Mouse (Mus musculus) intestine, embryonic 16.5 days (tissue): Measurements from ENCODE around the gene Rnf215. TPM values are rescaled to one million over a fixed set of nuclear protein-coding genes. Genes with fewer than 3 reads are reported as not detected.
A peak's percentile ranks its signal among the peaks of the same experiment; 100 is the strongest.

Source experiments
- ATAC-seq: fragments of 200-750 bp; cut with Nextera tagmentation; 2 replicates; pipeline ENCODE4 v1.8.0; 2017; ENCODE audit warnings: moderate TSS enrichment, moderate library complexity
- H3K27ac ChIP-seq: fragments of 300-500 bp; sonication (generic); 2 replicates; pipeline ENCODE4 v1.5.1; 2014; ENCODE audit warnings: mild to moderate bottlenecking, low read length
- H3K27me3 ChIP-seq: fragments of 300-500 bp; sonication (generic); replicated peaks from 2 replicates; pipeline ENCODE4 v1.6.1; 2014; ENCODE audit warnings: low read length, control low read depth, mixed read lengths; ENCODE audit not compliant: control insufficient read depth, insufficient read depth
- H3K36me3 ChIP-seq: fragments of 300-500 bp; sonication (generic); 2 replicates; pipeline ENCODE4 v1.6.1; 2014; ENCODE audit warnings: low read length, control low read depth; ENCODE audit not compliant: control insufficient read depth, insufficient read depth
- H3K4me1 ChIP-seq: fragments of 300-500 bp; sonication (generic); 2 replicates; pipeline ENCODE4 v1.6.1; 2014; ENCODE audit warnings: low read length, control low read depth, mixed read lengths; ENCODE audit not compliant: control insufficient read depth, insufficient read depth
- H3K4me2 ChIP-seq: fragments of 300-500 bp; sonication (generic); 2 replicates; pipeline ENCODE4 v1.6.1; 2014; ENCODE audit warnings: low read depth, low read length, control low read depth
- H3K4me3 ChIP-seq: fragments of 300-500 bp; sonication (generic); 2 replicates; pipeline ENCODE4 v1.5.1; 2014; ENCODE audit warnings: mild to moderate bottlenecking, low read length
- H3K9ac ChIP-seq: fragments of 300-500 bp; sonication (generic); 2 replicates; pipeline ENCODE4 v1.6.1; 2014; ENCODE audit warnings: low read depth, low read length
- H3K9me3 ChIP-seq: fragments of 300-500 bp; sonication (generic); 2 replicates; pipeline ENCODE4 v1.6.1; 2016; ENCODE audit warnings: low read length, control low read depth; ENCODE audit not compliant: control insufficient read depth
- WGBS: fragments of 180-500 bp; shearing (Covaris S2); extraction: QIAGEN DNeasy Blood & Tissue Kit; methylation state at CpG from one replicate; pipeline ENCODE4 v1.1.7; 2014; 5-methylcytosine and 5-hydroxymethylcytosine counted together
- polyA plus RNA-seq: library from polyadenylated mRNA; unstranded; fragments of >200 nt; fragmentation: Nextera tagmentation; extraction: Ambion mirVana; gene quantifications from 2 replicates; pipeline ENCODE4 v1.2.1, GENCODE M21; 2015

The Rnf215 gene
- polyA plus RNA-seq, 1 experiment from 2014 or later, result 19.2 TPM

GRCm38 (mm10) chr11:4153694-4154093, 18.7 kb downstream of the Rnf215 start:
- Histone ChIP-seq H3K9me3 (no peaks in the 10 kb centered on the region), H3K36me3 (no peaks in the 10 kb centered on the region), H3K27ac (no peak overlapping the region), H3K4me2 (no peak overlapping the region), H3K9ac (no peak overlapping the region), H3K4me1 (no peaks in the 10 kb centered on the region), H3K4me3 (no peak overlapping the region), H3K27me3 (no peaks in the 10 kb centered on the region)
- 89% methylated on average over 7 of the region's 7 CpGs for WGBS
- ATAC-seq, result no peak

DNA sequence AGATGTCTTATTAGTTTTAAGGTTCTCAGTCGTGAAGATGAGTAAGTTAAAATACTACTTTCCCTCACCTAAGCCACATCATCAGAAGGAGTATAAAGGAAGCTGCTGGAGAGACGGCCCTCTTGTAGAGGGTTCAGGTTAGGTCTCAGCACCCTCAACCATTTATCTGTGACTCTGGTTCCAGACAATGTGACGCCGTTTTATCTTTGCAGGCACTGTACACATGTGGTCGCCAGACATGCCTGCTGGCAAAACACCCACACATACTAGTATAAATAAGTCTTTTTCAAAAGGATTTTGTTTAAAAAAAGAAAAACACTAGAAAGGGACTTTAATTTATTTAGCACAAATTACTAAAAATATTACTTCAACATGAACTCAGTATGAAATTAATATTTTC, 20.6 kb downstream of the Rnf215 start:
- no peak for ATAC-seq
- 77% methylated on average over 5 of the region's 5 CpGs for whole genome bisulfite sequencing
- no peaks in the 10 kb centered on the region for H3K27me3 ChIP-seq
- no peak overlapping the region for H3K4me2 ChIP-seq
- H3K9me3 ChIP-seq, result no peaks in the 10 kb centered on the region
- no peaks in the 10 kb centered on the region for H3K36me3 ChIP-seq
- H3K9ac ChIP-seq, result no peak overlapping the region
- H3K4me3 ChIP-seq, result no peak overlapping the region
- H3K4me1 ChIP-seq, result 0 out of 2 replicates have a peak, but pooled peaks cover 10% of the 10 kb centered on the region
- no peak overlapping the region for H3K27ac ChIP-seq

DNA sequence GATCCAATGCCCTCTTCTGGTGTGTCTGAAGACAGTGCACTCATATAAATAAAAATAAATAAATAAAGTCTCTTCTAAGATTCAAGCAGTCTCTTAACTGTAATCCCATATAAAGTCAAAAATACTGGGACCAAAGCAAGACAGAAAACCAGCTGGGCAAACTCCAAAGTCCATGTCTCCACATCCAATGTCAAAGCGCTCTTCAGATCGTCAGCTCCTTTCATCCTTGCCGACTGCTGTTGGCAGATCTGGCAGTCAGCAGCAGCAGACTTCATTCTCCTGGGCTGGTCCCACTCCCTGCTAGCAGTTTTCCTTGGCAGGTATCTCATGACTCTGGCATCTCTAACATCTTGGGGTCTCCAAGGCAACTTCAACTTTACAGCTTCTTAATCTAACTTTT, 23.7 kb downstream of the Rnf215 start:
- 83% methylated on average over 3 of the region's 3 CpGs for WGBS

GRCm38 (mm10) chr11:4159808-4160708, 25.1 kb downstream of the Rnf215 start, which contains the start of the genes Ccdc157 and Sf3a1:
Ccdc157 (minus strand) TSS chr11:4160293.
Sf3a1 (plus strand) TSS chr11:4160350.
- peak within 1 kb of the TSS; percentile 86 for H3K4me3 ChIP-seq
- H3K9me3 ChIP-seq, result no peaks in the 10 kb centered on the region
- H3K4me2 ChIP-seq, result peak within 1 kb of the TSS; percentile 94
- ATAC-seq, result peak; percentile 99
- H3K4me1 ChIP-seq, result peaks cover 24% of the 10 kb centered on the region
- 0 out of 2 replicates have a peak, but pooled peaks cover 8% of the 10 kb centered on the region for H3K36me3 ChIP-seq
- 1% methylated on average over 54 of the region's 54 CpGs for WGBS
- peak within 1 kb of the TSS; percentile 88 for H3K9ac ChIP-seq
- H3K27me3 ChIP-seq, result no peaks in the 10 kb centered on the region
- peak within 1 kb of the TSS; percentile 86 for H3K27ac ChIP-seq

More for the DNA sequence above, 23.7 kb downstream of the Rnf215 start:
- H3K4me1 ChIP-seq, result peaks cover 24% of the 10 kb centered on the region
- H3K36me3 ChIP-seq, result 0 out of 2 replicates have a peak, but pooled peaks cover 8% of the 10 kb centered on the region
- H3K4me3 ChIP-seq, result no peak overlapping the region
- no peak overlapping the region for H3K9ac ChIP-seq
- no peaks in the 10 kb centered on the region for H3K27me3 ChIP-seq
- H3K4me2 ChIP-seq, result no peak overlapping the region
- H3K9me3 ChIP-seq, result no peaks in the 10 kb centered on the region
- no peak overlapping the region for H3K27ac ChIP-seq
- no peak for ATAC-seq

DNA sequence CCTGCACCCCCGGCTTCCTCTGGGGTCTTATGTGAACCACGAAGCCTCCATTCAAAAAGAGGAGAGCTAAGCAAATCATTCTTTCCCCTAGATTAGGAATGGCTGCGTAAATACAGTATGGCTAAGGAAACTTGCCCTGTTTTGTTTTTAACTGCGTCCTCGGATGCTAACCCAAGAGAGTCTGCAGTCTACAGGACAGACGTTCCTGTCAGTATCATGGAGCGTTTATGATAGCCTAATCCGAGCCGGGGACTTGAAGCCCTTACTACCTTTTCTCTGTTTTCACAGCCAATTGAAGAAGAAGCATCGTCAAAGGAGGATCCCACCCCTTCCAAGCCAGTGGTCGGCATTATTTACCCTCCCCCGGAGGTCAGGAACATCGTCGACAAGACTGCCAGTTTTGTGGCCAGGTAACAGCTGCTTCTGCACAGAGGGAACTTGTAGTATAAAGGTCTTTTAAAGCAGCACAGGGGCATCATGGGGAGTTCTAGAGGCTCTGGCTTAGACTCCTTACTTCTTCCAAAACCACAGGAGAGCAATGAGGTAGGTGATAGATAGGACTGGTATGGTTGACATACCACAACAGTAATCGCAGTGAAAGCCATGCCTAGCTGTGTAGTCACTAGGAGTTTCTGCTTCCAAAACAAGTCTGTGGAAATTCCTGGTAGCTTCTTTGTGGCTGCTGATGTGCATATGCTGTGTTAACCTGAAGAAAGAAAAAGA, 25.9 kb downstream of the Rnf215 start:
- ATAC-seq, result no peak
- Histone ChIP-seq H3K4me1 (peaks cover 24% of the 10 kb centered on the region), H3K27me3 (no peaks in the 10 kb centered on the region), H3K9ac (peak overlapping the region; percentile 88), H3K9me3 (no peaks in the 10 kb centered on the region), H3K27ac (peak overlapping the region; percentile 86), H3K4me2 (peak overlapping the region; percentile 94), H3K36me3 (0 out of 2 replicates have a peak, but pooled peaks cover 8% of the 10 kb centered on the region), H3K4me3 (peak overlapping the region; percentile 86)
- 6% methylated on average over 15 of the region's 15 CpGs for WGBS

DNA sequence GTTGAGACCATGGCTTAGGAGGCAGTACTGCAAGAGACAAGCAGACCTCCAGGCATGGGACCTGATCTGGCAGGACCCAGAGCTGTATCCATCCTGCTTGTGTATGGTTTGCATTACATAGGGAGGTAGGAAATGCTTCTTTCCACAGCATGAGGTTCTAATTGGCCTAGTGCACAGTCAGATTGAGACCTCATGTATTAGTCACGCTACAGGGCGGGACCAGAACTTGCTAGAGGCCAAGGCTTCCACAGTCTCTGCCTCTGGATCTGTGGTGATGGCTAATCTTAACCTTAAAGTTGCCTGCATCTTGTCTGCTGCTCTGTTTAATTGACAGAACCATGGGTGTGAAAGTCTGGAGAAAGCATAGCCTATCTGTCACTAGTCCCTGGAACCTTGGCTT, 29.7 kb downstream of the Rnf215 start:
- WGBS, result 94% methylated on average over 2 of the region's 2 CpGs
- Histone ChIP-seq H3K4me2 (no peak overlapping the region), H3K27me3 (no peaks in the 10 kb centered on the region), H3K27ac (no peak overlapping the region), H3K4me3 (no peak overlapping the region), H3K9me3 (no peaks in the 10 kb centered on the region), H3K9ac (no peak overlapping the region), H3K36me3 (peaks cover 25% of the 10 kb centered on the region), H3K4me1 (peaks cover 16% of the 10 kb centered on the region)
- ATAC-seq, result no peak

DNA sequence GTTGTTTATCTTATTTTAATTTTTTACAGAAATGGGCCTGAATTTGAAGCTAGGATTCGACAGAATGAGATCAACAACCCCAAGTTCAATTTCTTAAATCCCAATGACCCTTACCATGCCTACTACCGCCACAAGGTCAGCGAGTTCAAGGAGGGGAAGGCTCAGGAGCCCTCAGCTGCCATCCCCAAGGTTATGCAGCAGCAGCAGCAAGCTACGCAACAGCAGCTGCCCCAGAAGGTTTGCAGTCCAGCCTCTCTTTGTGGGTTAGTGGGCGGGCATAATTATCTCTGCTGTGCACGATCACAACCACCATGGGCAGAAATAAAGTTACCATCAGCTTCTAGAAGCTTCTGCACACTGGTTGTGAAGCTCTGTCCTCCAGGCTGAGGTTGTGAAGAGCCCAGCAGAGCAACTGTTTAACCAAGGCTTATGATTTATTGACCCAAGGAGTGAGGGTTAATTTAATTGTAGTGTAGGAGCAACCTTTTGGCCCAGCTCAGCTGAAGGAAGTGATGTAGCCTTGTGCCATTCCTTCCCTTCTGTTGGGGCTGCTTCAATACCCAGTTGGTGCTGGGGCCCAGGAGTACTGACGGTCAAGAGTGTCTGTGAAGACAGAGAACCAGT, 31.6 kb downstream of the Rnf215 start:
- Histone ChIP-seq H3K4me2 (no peak overlapping the region), H3K4me1 (peaks cover 7% of the 10 kb centered on the region), H3K36me3 (peaks cover 34% of the 10 kb centered on the region), H3K27ac (no peak overlapping the region), H3K9me3 (no peaks in the 10 kb centered on the region), H3K4me3 (no peak overlapping the region), H3K9ac (no peak overlapping the region), H3K27me3 (no peaks in the 10 kb centered on the region)
- no peak for ATAC-seq
- 81% methylated on average over 7 of the region's 7 CpGs for WGBS

- Histone ChIP-seq H3K4me3 (no peak overlapping the region), H3K36me3 (peaks cover 58% of the 10 kb centered on the region)
Measured at GRCm38 (mm10) chr11:4174586-4174985, 39.6 kb downstream of the Rnf215 start.

GRCm38 (mm10) chr11:4177716-4178115, 42.7 kb downstream of the Rnf215 start:
- Histone ChIP-seq H3K9me3 (no peaks in the 10 kb centered on the region), H3K27me3 (no peaks in the 10 kb centered on the region), H3K4me1 (no peaks in the 10 kb centered on the region), H3K4me3 (no peak overlapping the region), H3K36me3 (peaks cover 47% of the 10 kb centered on the region), H3K4me2 (no peak overlapping the region), H3K9ac (no peak overlapping the region), H3K27ac (no peak overlapping the region)
- WGBS, result 74% methylated on average over 4 of the region's 4 CpGs
- ATAC-seq, result no peak

More at GRCm38 (mm10) chr11:4174586-4174985, 39.6 kb downstream of the Rnf215 start:
- no peaks in the 10 kb centered on the region for H3K27me3 ChIP-seq
- no peak overlapping the region for H3K9ac ChIP-seq
- ATAC-seq, result no peak
- no peaks in the 10 kb centered on the region for H3K4me1 ChIP-seq
- H3K9me3 ChIP-seq, result no peaks in the 10 kb centered on the region
- no peak overlapping the region for H3K27ac ChIP-seq
- no peak overlapping the region for H3K4me2 ChIP-seq
- 92% methylated on average over 5 of the region's 5 CpGs for WGBS
